Mouse (Mus musculus) left cerebral cortex, postnatal 4 days (tissue): ENCODE results near the gene Asb9. TPM values are rescaled to one million over a fixed set of nuclear protein-coding genes. Genes with fewer than 3 reads are reported as not detected.

ENCODE experiments used
- DNase-seq: peaks from one replicate; pipeline ENCODE4 v3.0.0-alpha.2; 2022
- intact Hi-C: fragments of 180-260 bp; cut with DNase I; formaldehyde crosslinking; loops from one replicate; pipeline ENCODE4 v1.15.1; 2025
- total RNA-seq, 2 experiments: library from RNA; stranded (reverse); gene quantifications; 2 replicates each; pipeline ENCODE4 v1.2.3; 2021

The Asb9 gene
- total RNA-seq, result not detected

DNA sequence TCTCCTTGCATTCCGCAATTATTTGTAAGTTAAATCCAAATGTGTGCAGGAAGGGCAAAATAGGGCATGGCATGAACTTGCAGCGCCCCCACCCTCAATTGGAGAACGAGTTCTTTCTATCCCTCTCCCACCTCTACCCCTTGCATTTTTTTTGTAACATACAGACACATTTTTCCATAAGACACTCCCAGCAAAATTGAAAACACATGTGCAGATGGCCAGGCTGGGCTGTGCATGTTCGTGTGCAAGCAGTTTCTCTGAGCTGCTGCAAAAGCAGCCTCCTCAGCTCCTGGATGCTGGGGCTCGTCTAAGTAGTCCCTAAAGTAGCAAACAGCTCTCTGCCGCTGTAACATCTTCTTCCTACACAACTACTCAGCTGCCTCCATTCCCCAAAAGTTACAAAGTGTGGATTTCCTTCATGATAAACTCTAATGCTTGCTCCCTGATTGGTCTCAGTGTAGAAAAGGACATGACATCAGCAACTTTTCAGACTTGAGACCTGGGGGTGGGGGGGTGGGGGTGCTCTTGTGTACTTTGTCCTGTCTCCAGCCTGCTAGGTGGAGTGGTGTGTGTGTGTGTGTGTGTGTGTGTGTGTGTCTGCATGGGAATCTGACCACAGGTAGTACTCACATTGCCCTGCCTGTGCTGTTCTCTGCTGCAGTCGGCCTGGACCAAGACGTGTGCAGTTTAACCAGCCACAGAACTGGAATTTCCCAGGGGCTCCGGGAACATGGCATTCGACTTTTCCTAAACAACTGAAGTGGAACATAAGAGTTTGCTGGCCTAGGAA, at the start of gene Asb9:
Gene Asb9 (plus strand): TSS at position 619 of the 790 bp plus-strand sequence.
- intact Hi-C loops, result no loop called here
- no peak for DNase-seq

DNA sequence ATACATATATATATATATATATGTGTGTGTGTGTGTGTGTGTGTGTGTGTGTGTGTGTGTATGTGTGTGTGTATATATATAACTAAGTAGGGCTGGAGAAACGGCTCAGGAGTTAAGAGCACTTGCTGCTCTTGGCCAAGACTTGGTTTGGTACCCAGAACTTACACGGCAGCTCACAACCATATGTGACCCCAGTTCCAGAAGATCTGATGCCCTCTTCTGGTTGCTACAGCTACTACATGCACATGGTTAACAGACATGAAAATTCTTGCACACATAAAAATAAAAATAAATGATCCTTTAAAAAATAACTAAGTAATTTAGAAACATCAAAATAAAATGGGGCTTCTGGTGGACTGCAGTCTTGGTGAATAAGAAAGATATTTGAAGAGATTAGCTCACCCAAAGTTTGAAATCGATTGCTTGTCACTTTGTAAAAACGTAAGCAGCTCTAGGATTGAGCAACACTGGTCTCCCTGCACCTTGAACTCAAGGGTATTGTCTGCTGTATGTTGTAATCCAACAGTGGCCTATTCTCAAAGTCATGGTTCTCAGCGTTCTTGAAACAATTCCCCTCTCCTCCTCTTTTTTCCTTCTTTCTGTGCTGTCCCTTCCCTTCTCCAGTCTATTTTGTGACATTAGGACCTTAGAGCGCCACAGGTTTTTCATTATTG, 46.8 kb upstream of the Asb9 start:
- intact Hi-C loops, result no loop called here
- no peak for DNase-seq

DNA sequence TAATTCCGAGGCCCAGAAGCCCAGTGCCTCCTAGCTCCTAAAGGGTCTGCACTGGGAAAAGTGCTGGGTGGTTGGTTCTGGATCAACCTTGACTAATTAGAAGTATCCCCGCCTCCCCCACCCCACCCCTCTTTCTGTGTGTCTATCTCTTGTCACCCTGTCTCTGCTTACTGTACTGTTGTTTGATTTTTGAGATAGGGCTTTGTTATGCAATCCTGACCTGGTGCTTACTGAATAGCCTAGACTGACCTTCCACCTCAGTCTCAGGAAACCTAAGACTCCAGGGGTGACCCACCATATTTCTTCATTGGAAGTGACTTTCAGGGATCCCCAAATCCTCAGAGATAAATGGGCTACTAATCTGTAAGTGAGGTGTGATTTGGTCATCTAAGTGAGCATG, 3.9 kb upstream of the Asb9 start:
- DNase-seq, result no peak
- intact Hi-C loops, result no loop called here

DNA sequence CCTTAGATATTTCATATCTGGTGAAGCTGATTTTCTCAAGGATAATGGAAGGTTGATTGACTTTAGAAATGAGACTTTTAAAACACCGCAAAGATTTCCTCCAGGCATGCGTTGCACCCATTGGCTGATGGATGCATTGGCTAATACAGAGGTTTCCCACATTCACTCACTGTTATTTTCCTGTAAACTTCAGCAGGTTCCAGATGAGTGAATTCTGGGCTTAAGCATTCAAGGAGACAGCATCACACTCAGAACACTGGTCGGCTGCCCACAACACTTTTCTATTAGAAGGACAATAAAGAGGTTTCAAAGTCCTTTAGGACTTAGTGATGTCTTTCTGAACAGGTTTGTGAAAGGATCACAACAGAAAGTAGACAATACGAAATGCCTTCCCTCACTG, 941 bp downstream of the Asb9 start:
- no peak for DNase-seq
- intact Hi-C loops, result no loop called here

DNA sequence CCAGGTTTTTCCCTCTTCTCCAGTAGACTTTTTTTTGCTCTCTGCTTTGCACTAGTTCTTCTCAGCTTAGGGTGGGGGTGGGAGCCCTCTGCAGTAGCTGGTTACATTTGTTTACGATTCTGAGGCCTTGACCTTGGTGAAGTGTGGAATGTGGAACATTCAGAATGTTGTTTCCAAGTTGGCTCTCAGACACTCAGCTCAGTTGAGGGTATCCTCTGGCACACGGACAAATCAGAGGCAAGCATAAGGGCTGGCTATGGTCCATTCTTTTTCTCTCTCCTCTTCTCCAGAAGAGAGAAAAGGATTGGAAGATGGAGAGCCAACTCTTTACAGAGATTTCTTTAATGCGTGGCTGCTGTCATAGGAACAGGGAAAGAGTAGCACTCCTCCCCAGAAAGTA, 2.6 kb downstream of the Asb9 start:
- intact Hi-C loops, result no loop called here
- DNase-seq, result no peak

DNA sequence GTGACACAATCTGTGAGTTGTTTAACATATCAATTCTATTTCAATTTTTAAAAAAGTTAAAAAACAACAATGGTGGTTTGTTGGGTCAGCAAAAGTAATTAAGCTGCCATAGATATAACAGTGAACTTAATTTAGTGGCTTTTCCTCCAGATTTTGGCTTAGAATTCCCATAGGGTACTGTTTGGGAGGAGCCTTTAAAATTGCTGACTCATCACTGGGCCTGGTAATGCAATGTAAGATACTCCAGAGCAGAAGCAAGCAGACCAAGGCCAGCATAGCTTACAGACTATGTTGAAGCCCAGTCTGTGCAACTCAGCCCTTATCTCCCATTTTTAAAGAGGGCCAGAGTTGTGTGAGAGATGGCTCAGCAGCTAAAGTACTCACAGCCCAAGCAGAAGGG, 16.0 kb downstream of the Asb9 start:
- DNase-seq, result no peak
- intact Hi-C loops, result no loop called here

DNA sequence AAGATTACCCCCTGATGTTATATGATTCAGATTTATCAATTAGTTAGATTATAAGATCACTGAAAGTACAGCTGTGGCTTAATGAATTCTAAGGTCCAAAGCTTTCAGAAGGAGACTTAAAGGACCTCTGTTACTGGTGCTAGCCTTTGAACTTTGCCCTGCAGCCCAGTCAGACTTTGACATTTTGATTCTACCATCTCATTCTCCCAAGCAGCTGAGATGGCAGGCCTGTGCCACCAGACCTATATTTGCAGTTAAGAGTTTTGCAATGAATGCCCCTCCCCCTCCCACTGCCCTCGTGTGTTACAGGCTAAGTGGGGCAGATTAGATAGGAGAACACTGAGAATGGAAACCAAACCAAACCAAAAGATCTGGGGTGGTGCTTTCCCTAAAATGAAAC, 20.4 kb downstream of the Asb9 start:
- DNase-seq, result no peak
- intact Hi-C loops, result no loop called here

DNA sequence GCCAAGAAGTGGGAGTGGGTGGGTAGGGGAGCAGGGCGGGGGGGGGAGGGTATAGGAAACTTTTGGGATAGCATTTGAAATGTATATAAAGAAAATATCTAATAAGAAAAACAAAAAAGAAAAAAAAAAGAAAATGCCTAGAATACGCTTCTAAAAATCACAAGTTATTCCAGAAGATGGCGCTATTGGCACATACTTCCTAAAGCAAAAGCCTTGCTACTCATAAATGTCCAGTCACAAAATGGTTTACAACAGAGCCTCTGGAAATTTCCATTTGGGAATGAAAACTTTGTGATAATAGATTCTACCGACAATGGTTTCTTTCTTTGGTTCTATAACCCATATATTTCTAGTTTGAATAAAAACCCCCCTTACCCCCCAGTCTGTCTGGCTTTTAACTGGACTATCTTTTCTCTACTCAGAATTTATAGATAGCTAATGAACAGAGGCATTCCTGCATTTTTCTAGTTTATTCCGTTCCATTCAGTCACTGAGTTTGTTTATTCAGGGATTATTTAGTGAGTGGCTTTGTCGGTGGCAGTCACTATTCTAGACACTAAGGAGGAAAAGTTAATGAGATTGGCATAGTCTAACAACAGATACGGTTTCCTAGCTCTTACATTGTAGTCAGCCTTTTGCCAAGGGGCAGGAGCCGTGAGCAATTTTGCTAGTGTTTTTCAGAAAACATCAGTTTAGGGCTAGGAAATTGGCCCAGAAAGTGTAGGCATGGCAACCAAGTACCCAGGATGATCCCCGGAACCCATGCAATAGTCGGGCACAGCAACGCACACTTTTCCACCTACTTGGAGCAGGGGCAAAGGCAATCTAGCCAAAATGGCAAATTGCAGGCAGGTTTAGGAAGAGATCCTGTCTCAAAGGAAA, 35.5 kb downstream of the Asb9 start:
- DNase-seq, result peak; percentile 0
- intact Hi-C loops, result loop anchor here (5.0 kb wide), 2 partner anchors 786 to 1606 kb away; partner anchors contain the start of gene Glra2

DNA sequence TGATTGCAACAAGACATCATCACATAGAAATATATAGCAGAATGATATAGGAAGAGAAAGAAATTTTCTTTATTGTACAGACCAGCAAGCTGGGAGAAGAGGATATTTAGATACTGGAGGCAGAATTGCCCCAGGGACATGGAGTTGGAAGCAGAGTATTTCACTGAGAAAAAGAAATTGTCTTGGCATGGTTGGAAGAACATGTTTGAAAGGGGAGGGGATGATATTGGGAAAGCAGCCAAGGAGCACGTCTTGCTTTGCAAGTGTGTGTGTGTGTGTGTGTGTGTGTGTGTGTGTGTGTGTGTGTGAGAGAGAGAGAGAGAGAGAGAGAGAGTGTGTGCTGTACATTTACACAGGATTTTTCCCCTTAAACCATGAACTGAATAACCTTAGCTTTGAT, 64.1 kb downstream of the Asb9 start:
- DNase-seq, result peak; percentile 34
- intact Hi-C loops, result no loop called here

DNA sequence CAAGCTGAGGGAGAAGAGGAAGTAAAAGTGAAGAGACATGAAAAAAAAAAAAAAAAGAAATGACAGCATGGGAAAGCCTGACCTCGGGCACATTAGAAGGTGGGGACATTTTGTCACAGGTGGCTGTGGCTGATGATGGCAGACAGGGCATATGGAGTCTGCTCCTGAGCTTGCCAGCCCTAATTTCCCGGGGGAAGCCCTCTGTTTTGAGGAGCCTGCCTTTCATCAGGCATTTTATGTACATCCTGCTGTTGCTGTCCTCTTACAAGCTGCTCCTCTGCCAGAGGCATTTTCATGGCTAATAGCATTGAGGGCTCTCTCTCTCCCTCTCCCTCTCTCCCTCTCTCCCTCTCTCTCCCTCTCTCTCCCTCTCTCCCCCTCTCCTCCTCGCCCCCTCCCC, 70.8 kb downstream of the Asb9 start:
- intact Hi-C loops, result no loop called here
- DNase-seq, result peak; percentile 71

Other genes starting within 250 kb of the Asb9 start
- under 1 TPM; 0.48 to 0.64 TPM for gene Bmx, start 248.1 kb upstream of the Asb9 start, total RNA-seq
- 1 to 10 TPM; 2.5 to 2.8 TPM for gene Pir, start 237.0 kb upstream of the Asb9 start, total RNA-seq
- 1 to 10 TPM; 3.5 to 4.2 TPM for gene Vegfd, start 132.9 kb upstream of the Asb9 start, total RNA-seq
- 1 to 10 TPM; 6.0 to 7.1 TPM for gene Piga, start 86.5 kb upstream of the Asb9 start, total RNA-seq
- under 1 TPM in 1 of 2 experiments, not detected in 1; 0.48 TPM for gene Asb11, start 69.3 kb upstream of the Asb9 start, total RNA-seq